Mouse (Mus musculus): ENCODE measurements around the gene Arhgef11. TPM values are rescaled to one million over a fixed set of nuclear protein-coding genes. Genes with fewer than 3 reads are reported as not detected.

The Arhgef11 gene
- total and polyA plus RNA-seq, 3 experiments, result 2.0 to 4.9 TPM; not detected in 1

DNA sequence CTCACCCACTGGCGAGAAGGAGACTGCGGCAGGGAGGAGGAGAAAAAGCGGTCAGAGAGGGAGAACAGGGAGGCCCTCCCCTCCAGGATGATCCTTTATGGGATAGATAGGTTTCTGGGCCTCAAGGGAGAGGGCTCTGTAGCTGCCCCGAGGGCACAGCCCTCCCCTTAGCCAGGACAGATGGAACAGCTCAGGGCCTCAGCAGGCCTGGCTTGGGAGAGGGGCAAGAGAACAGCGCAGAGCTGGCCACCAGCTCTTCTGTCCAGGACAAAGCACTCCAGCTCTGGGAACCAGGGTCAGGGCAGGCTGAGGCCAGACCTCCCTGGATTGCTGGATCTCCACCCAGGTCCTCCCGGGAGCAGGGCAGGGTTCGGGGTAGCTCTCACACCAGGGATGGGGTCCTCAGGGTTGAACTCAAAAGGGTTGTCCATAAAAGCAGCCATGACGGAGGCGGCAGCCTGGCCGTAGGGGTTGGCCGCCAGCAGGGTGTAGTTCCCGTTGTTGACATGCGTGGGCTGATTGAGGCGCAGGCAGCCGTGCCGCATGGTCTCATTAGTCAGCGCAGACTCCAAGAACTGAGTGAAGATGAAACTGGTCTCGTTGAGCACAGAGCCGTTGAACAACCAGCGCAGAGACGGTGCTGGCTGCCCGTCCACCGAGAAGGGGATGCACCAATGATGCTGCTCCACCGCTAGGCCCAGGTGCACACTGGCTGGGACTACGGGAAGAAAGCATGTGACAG lies 166.1 kb downstream of the Arhgef11 start:
- H3K79me2 ChIP-seq (ENCODE audit: control insufficient read depth, insufficient read depth, low read length, poor library complexity), result no peaks in the 10 kb centered on the region
- no peak overlapping the region for H3K4me3 ChIP-seq (ENCODE audit: control insufficient read depth in 1 of 2, insufficient read depth in 1 of 2, low read depth in 2 of 2, low read length in 2 of 2)
- H3K9me3 ChIP-seq (replicated peaks; ENCODE audit: insufficient read depth, low read length), result no peaks in the 10 kb centered on the region
- DNase-seq (ENCODE audit: low read depth, low spot score), result no peak
- TF ChIP-seq NRF1 (IDR thresholded peaks at IDR 0.05; ENCODE audit: insufficient read depth, low read depth, low read length, poor library complexity, severe bottlenecking), result no peak
- no peak for TF ChIP-seq ETS1 (IDR thresholded peaks at IDR 0.05; ENCODE audit: low read depth, low read length)
- no peak for TF ChIP-seq MAX (IDR thresholded peaks at IDR 0.05; ENCODE audit: low read length)
- no peak for TF ChIP-seq ZKSCAN1 (IDR thresholded peaks at IDR 0.05; ENCODE audit: low read depth, low read length)
- peaks cover 0 to 2% of the 10 kb centered on the region in 2 experiments; a peak in 1 of 4 replicates for H3K36me3 ChIP-seq (ENCODE audit: control insufficient read depth in 1 of 2, insufficient read depth in 2 of 2, low read length in 2 of 2)
- H3K27me3 ChIP-seq (ENCODE audit: control insufficient read depth in 1 of 2, insufficient read depth in 2 of 2, low read length in 2 of 2), result peaks cover 11 to 13% of the 10 kb centered on the region in 2 experiments
- H3K4me1 ChIP-seq (ENCODE audit: control insufficient read depth in 1 of 2, insufficient read depth in 2 of 2, low read length in 2 of 2), result peaks cover 0 to 6% of the 10 kb centered on the region in 2 experiments; a peak in 1 of 4 replicates
- no peak overlapping the region for H3K9ac ChIP-seq (ENCODE audit: control insufficient read depth, low read depth, low read length, poor library complexity, severe bottlenecking)
- no peak overlapping the region for H3K27ac ChIP-seq (ENCODE audit: control insufficient read depth, low read depth, low read length)

DNA sequence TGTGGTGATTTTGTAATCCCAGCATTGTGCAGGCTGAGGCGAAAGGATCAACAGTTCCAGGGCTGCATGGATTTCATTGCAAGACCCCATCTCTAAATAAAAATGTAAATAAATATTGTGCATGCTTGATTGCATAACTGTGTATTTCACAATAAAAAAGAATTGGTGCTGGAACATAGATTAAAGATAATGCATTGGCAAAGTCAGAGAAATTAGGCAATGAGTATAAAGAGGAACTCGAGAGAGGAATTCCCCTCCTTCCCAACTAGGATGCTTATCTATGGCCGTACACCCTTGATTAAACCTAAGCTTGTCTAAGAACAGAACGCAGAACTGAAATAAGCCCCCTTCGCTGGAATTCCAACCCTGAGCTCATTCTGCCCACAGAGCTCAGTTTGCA lies 167.8 kb downstream of the Arhgef11 start:
- Histone ChIP-seq H3K4me3 (ENCODE audit: control insufficient read depth in 1 of 2, insufficient read depth in 1 of 2, low read depth in 2 of 2, low read length in 2 of 2) (no peak overlapping the region), H3K27me3 (ENCODE audit: control insufficient read depth in 1 of 2, insufficient read depth in 2 of 2, low read length in 2 of 2) (peaks cover 11 to 13% of the 10 kb centered on the region in 2 experiments), H3K79me2 (ENCODE audit: control insufficient read depth, insufficient read depth, low read length, poor library complexity) (no peaks in the 10 kb centered on the region), H3K4me1 (ENCODE audit: control insufficient read depth in 1 of 2, insufficient read depth in 2 of 2, low read length in 2 of 2) (peaks cover 0 to 6% of the 10 kb centered on the region in 2 experiments; a peak in 1 of 4 replicates), H3K36me3 (ENCODE audit: control insufficient read depth in 1 of 2, insufficient read depth in 2 of 2, low read length in 2 of 2) (peaks cover 0 to 2% of the 10 kb centered on the region in 2 experiments; a peak in 1 of 4 replicates), H3K9ac (ENCODE audit: control insufficient read depth, low read depth, low read length, poor library complexity, severe bottlenecking) (no peak overlapping the region), H3K9me3 (replicated peaks; ENCODE audit: insufficient read depth, low read length) (no peaks in the 10 kb centered on the region), H3K27ac (ENCODE audit: control insufficient read depth, low read depth, low read length) (no peak overlapping the region)
- DNase-seq (ENCODE audit: low read depth, low spot score), result no peak
- 0 out of 4 replicates have a peak, but pooled peaks of 1 of the 2 experiments have one; percentile 13 for TF ChIP-seq EP300 (IDR thresholded peaks at IDR 0.05; ENCODE audit: low read depth in 1 of 2, low read length in 2 of 2)
- 0 out of 2 replicates have a peak, but pooled peaks have one; percentile 5 for TF ChIP-seq GATA1 (IDR thresholded peaks at IDR 0.05; ENCODE audit: low read depth, low read length)
- TF ChIP-seq USF1 (IDR thresholded peaks at IDR 0.05; ENCODE audit: low read depth, low read length), result no peak

DNA sequence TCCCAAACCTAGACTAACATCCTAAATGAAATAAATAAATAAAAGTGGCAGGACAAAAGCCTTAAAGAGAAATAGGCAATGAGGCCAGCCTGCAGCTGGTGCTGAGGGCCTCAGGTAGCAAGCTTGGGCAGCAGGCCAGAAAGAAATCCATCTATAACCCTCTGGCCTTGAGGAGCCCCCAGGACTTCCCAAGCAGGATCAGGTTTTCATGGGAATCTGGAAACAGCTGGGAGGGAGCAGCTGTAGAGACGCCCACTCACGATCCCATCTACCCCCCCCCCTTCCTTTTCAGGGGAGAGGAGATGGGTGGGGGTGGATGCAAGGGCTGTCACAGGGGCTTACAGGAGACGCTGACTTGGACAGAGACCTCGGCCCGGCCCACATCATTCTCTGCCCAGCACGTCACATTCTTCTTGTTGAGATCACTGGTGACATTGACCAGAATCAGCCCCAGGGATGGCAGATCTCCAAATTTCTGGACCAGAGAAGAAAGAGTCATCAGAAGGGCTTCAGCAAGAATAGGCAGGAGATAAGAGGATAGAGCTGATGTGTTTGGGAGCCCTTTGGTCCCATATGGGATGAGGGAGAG lies 168.4 kb downstream of the Arhgef11 start:
- no peak overlapping the region for H3K4me3 ChIP-seq (ENCODE audit: control insufficient read depth in 1 of 2, insufficient read depth in 1 of 2, low read depth in 2 of 2, low read length in 2 of 2)
- no peak overlapping the region for H3K9ac ChIP-seq (ENCODE audit: control insufficient read depth, low read depth, low read length, poor library complexity, severe bottlenecking)
- H3K27me3 ChIP-seq (ENCODE audit: control insufficient read depth in 1 of 2, insufficient read depth in 2 of 2, low read length in 2 of 2), result peaks cover 8 to 13% of the 10 kb centered on the region in 2 experiments

More for the DNA sequence above, 168.4 kb downstream of the Arhgef11 start:
- Histone ChIP-seq H3K4me1 (ENCODE audit: control insufficient read depth in 1 of 2, insufficient read depth in 2 of 2, low read length in 2 of 2) (peaks cover 0 to 6% of the 10 kb centered on the region in 2 experiments; a peak in 1 of 4 replicates), H3K36me3 (ENCODE audit: control insufficient read depth in 1 of 2, insufficient read depth in 2 of 2, low read length in 2 of 2) (peaks cover 0 to 2% of the 10 kb centered on the region in 2 experiments; a peak in 1 of 4 replicates), H3K9me3 (replicated peaks; ENCODE audit: insufficient read depth, low read length) (no peaks in the 10 kb centered on the region), H3K79me2 (ENCODE audit: control insufficient read depth, insufficient read depth, low read length, poor library complexity) (no peaks in the 10 kb centered on the region), H3K27ac (ENCODE audit: control insufficient read depth, low read depth, low read length) (no peak overlapping the region)
- TF ChIP-seq POLR2AphosphoS2 (IDR thresholded peaks at IDR 0.05; ENCODE audit: low read length) (no peak), ELF1 (IDR thresholded peaks at IDR 0.05; ENCODE audit: low read depth, low read length) (no peak), JUND (IDR thresholded peaks at IDR 0.05; ENCODE audit: low read depth, low read length) (no peak), RAD21 (IDR thresholded peaks at IDR 0.05; ENCODE audit: low read depth, low read length) (no peak), NELFE (IDR thresholded peaks at IDR 0.05; ENCODE audit: low read depth, low read length) (no peak), HCFC1 (IDR thresholded peaks at IDR 0.05; ENCODE audit: low read depth, low read length) (no peak), MXI1 (IDR thresholded peaks at IDR 0.05; ENCODE audit: low read depth, low read length) (no peak), POLR2A (IDR thresholded peaks at IDR 0.05; ENCODE audit: control insufficient read depth in 1 of 2, insufficient read depth in 1 of 2, low read depth in 1 of 2, low read length in 2 of 2, poor library complexity in 1 of 2) (no peak), SMC3 (IDR thresholded peaks at IDR 0.05; ENCODE audit: low read depth, low read length) (no peak), GABPA (IDR thresholded peaks at IDR 0.05; ENCODE audit: low read depth, low read length) (no peak), NRF1 (IDR thresholded peaks at IDR 0.05; ENCODE audit: insufficient read depth, low read depth, low read length, poor library complexity, severe bottlenecking) (no peak), MAZ (IDR thresholded peaks at IDR 0.05; ENCODE audit: low read depth, low read length) (no peak), MEF2A (IDR thresholded peaks at IDR 0.05; ENCODE audit: extremely low read depth, insufficient replicate concordance, low read depth, low read length, poor library complexity, severe bottlenecking) (no peak), USF2 (IDR thresholded peaks at IDR 0.05; ENCODE audit: borderline replicate concordance in 1 of 2, insufficient read depth in 1 of 2, low read depth in 1 of 2, low read length in 2 of 2) (no peak)
- no peak for DNase-seq (ENCODE audit: low read depth, low spot score)
